Mouse (Mus musculus) adrenal gland, adult 8-10 months (tissue): ENCODE measurements around the gene Cryzl2. TPM values are rescaled to one million over a fixed set of nuclear protein-coding genes. Genes with fewer than 3 reads are reported as not detected.

ENCODE experiments used
- DNase-seq: peaks from one replicate; pipeline ENCODE4 v3.0.0; 2022
- total RNA-seq, 4 experiments: library from RNA; stranded (reverse); gene quantifications; 2 replicates each; pipeline ENCODE4 v1.2.4; 2022

Gene Cryzl2
- total RNA-seq, 4 experiments from 2014 or later, result 46.8 to 92.3 (median 64.6) TPM

DNA sequence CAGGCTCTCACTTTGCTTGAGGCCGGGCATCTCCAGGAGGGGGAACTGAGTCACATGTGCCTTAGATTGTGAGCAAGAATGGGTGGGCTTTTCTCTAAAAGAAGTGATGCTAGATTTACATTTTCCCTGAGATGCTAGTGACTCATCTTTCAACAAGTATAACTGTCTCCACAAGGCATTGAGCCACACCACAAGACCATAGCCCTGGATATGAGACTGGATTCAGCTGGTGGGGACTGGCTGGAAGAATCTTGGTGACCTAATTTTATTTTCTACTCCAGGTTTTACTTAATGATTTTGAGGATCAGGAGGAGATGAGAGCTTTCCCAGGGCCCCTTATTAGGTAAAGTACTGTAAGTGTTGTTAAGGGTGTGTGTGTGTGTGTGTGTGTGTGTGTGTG lies 77.2 kb downstream of the Cryzl2 start:
- DNase-seq, result no peak

DNA sequence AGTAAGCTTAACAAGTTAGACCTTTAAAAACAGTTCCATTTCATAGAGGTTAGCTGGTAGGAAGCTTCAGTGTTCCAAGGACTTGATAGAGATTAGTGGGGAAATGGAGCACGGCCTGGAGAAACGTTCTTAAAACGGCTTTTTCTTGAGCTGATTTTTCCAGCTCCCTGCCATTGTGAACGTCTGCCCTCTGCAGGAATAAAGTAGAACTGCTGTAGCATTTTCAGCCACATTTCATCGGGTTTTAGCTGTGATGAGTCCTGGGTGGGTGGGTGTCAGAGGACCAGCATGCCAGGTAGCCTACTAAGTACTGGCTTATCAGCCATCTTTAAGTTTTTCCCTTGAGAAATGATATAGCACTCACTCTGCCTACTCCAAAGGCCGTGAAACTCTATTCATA lies 78.1 kb downstream of the Cryzl2 start:
- no peak for DNase-seq

DNA sequence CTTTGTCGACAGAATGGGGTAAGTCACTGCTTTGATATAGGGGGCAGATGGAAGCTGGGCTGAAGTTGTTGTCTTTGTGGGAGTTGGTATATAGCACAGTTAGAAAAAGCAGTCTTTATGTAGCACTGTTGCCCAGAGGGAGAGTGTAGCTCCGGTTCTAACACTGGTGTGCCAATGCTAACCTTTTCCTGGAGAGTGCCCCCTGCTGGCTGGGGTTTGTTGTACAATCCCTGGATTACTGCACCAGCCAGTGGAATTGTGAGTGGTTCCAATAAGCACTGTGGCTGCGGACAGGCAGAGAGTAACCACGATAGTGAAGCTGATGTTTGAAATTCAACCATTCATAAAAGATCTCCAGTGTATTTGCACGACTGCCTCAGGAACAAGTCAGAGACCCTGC lies 79.3 kb downstream of the Cryzl2 start:
- DNase-seq, result no peak

Other genes with a start within 250 kb of the Cryzl2 start
- gene Rasal2, start 46.0 kb upstream of the Cryzl2 start, total RNA-seq, result 10 to 100 TPM; 15.1 to 25.1 (median 20.3) TPM
- 1 to 10 TPM; 1.5 to 1.9 (median 1.7) TPM for gene Sec16b, start 48.2 kb downstream of the Cryzl2 start, total RNA-seq